Mouse (Mus musculus) hindbrain, embryonic 11.5 days (tissue): ENCODE measurements around the gene Nxnl1. TPM values are rescaled to one million over a fixed set of nuclear protein-coding genes. Genes with fewer than 3 reads are reported as not detected.
A peak's percentile ranks its signal among the peaks of the same experiment; 100 is the strongest.

Experiments used
- ATAC-seq: fragments of 200-750 bp; cut with Nextera tagmentation; 2 replicates; pipeline ENCODE4 v1.8.0; 2017; ENCODE audit warnings: mild to moderate bottlenecking, moderate TSS enrichment, moderate library complexity; ENCODE audit not compliant: low FRiP score
- DNase-seq: peaks from one replicate; pipeline ENCODE4 v3.0.0-alpha.2; 2015; ENCODE audit warnings: low spot score
- H3K27ac ChIP-seq: fragments of 300-500 bp; sonication (generic); 2 replicates; pipeline ENCODE4 v1.5.1; 2014; ENCODE audit warnings: mild to moderate bottlenecking, low read depth, low read length
- H3K27me3 ChIP-seq: fragments of 300-500 bp; sonication (generic); 2 replicates; pipeline ENCODE4 v1.6.1; 2014; ENCODE audit warnings: mild to moderate bottlenecking, low read length, moderate library complexity, mixed read lengths; ENCODE audit not compliant: control insufficient read depth, insufficient read depth
- H3K36me3 ChIP-seq: fragments of 300-500 bp; sonication (generic); 2 replicates; pipeline ENCODE4 v1.6.1; 2014; ENCODE audit warnings: mild to moderate bottlenecking, low read length, moderate library complexity, mixed read lengths; ENCODE audit not compliant: control insufficient read depth, insufficient read depth
- H3K4me1 ChIP-seq: fragments of 300-500 bp; sonication (generic); replicated peaks from 2 replicates; pipeline ENCODE4 v1.6.1; 2014; ENCODE audit warnings: low read length, mixed read lengths; ENCODE audit not compliant: control insufficient read depth, insufficient read depth
- H3K4me2 ChIP-seq: fragments of 300-500 bp; sonication (generic); replicated peaks from 2 replicates; pipeline ENCODE4 v1.6.1; 2014; ENCODE audit warnings: mild to moderate bottlenecking, low read depth, low read length
- H3K4me3 ChIP-seq: fragments of 300-500 bp; sonication (generic); 2 replicates; pipeline ENCODE4 v1.5.1; 2014; ENCODE audit warnings: low read depth, low read length
- H3K9ac ChIP-seq: fragments of 300-500 bp; sonication (generic); 2 replicates; pipeline ENCODE4 v1.6.1; 2014; ENCODE audit warnings: low read depth, low read length
- H3K9me3 ChIP-seq: fragments of 300-500 bp; sonication (generic); 2 replicates; pipeline ENCODE4 v1.6.1; 2016; ENCODE audit warnings: low read length; ENCODE audit not compliant: control insufficient read depth
- WGBS: fragments of 180-500 bp; shearing (Covaris S2); extraction: QIAGEN DNeasy Blood & Tissue Kit; methylation state at CpG from one replicate; pipeline ENCODE4 v1.1.7; 2014; 5-methylcytosine and 5-hydroxymethylcytosine counted together
- polyA plus RNA-seq: library from polyadenylated mRNA; unstranded; fragments of >200 nt; fragmentation: Nextera tagmentation; extraction: Ambion mirVana; gene quantifications from 2 replicates; pipeline ENCODE4 v1.2.1, GENCODE M21; 2014

Nxnl1 gene
- polyA plus RNA-seq, 1 experiment from 2014 or later, result not detected

DNA sequence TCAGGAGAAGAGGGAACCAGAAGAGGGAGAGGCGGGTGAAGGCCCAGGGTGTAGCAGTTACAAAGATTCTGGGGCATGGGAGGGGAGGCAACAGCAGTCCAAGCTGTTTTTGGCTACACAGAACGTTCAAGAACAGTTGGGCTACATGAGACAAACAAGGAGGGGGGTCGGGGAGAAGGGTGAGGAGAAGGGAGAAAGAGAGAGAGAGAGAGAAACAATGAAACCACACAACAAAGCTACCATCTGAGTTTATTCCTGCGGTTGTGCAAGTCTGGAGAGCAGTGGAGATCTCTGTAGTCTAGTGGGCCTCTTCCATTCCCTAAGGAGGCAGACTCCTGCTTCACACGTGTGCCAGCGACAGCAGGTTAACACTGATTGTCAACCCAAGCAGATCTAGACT lies 12.4 kb downstream of the Nxnl1 start:
- H3K4me3 ChIP-seq, result no peak overlapping the region
- H3K4me1 ChIP-seq, result no peaks in the 10 kb centered on the region; the same call in 1 of the 2 replicates
- no peak overlapping the region for H3K4me2 ChIP-seq
- DNase-seq, result no peak
- H3K27me3 ChIP-seq, result peaks cover 36% of the 10 kb centered on the region
- no peak for ATAC-seq
- no peaks in the 10 kb centered on the region for H3K9me3 ChIP-seq
- H3K27ac ChIP-seq, result no peak overlapping the region
- no peak overlapping the region for H3K9ac ChIP-seq
- 80% methylated on average over 6 of the region's 6 CpGs for WGBS
- no peaks in the 10 kb centered on the region for H3K36me3 ChIP-seq

DNA sequence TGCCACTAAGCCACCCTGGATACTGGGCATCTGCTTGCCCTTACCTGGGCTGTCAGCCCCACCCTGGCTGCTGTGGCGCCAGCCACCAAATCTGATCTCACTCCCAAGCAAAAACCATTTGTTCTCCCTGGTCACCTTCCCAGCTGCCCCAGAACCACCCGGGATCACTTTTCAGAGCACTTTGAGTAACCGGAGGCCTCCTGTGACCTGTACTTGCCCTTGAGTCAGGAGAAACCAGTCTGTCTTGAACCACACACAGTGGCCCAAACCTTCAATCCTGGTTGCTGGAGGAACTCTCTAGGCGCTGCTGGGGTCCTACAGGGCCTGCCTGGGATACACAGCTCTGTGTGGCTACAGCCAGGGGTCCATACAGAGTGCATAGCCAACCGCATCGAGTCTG lies 13.6 kb downstream of the Nxnl1 start:
- Histone ChIP-seq H3K9ac (no peak overlapping the region), H3K9me3 (no peaks in the 10 kb centered on the region), H3K4me3 (no peak overlapping the region), H3K36me3 (no peaks in the 10 kb centered on the region), H3K4me1 (no peaks in the 10 kb centered on the region), H3K4me2 (no peak overlapping the region), H3K27ac (no peak overlapping the region), H3K27me3 (peaks cover 24% of the 10 kb centered on the region)
- ATAC-seq (no peak), DNase-seq (no peak)
- 69% methylated on average over 6 of the region's 6 CpGs for WGBS

DNA sequence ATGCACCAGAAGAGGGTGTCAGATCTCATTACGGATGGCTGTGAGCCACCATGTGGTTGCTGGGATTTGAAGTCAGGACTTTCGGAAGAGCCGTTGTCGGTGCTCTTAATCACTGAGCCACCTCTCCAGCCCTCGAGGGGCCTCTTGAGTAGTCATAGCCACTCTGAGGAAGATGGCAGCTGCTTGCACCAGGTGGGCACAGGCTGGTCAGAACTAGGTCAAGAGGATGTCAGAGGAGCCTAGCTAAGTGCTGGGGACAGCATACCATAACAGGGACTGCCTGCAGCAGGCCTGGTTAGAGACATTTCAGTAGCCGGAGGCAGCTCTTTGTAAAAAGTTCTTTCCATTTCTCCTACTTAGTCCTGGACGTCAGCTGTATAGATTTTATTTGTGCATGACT lies 15.6 kb downstream of the Nxnl1 start:
- no peak overlapping the region for H3K9ac ChIP-seq

DNA sequence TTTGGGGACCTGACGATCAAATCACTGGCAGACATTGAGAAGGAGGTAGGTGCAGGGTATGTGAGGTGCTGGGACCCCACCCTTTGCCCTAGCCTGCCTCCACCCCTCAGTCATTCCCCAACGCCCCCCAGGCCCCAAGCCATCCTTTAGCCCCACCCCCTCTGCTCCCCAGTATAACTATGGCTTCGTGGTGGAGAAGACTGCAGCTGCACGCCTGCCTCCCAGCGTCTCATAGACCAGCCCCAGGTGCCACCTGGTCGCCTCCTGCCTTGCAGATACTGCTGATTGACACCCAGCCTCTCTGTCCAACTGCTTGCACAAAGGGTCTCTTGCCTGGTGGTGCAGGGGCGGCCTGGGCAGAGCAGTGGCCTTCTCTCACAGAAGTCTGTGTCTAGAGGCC lies 18.8 kb downstream of the Nxnl1 start:
- 87% methylated on average over 7 of the region's 7 CpGs for WGBS
- DNase-seq, result no peak
- no peaks in the 10 kb centered on the region for H3K27me3 ChIP-seq
- no peak overlapping the region for H3K4me3 ChIP-seq
- no peak overlapping the region for H3K4me2 ChIP-seq
- H3K36me3 ChIP-seq, result 0 out of 2 replicates have a peak, but pooled peaks cover 6% of the 10 kb centered on the region
- 0 out of 2 replicates have a peak, but pooled peaks cover 2% of the 10 kb centered on the region for H3K4me1 ChIP-seq
- H3K27ac ChIP-seq, result no peak overlapping the region
- no peaks in the 10 kb centered on the region for H3K9me3 ChIP-seq
- no peak overlapping the region for H3K9ac ChIP-seq
- no peak for ATAC-seq

More for the DNA sequence above, 15.6 kb downstream of the Nxnl1 start:
- no peaks in the 10 kb centered on the region for H3K4me1 ChIP-seq
- H3K4me2 ChIP-seq, result no peak overlapping the region
- H3K9me3 ChIP-seq, result no peaks in the 10 kb centered on the region
- H3K27me3 ChIP-seq, result peaks cover 6% of the 10 kb centered on the region
- H3K36me3 ChIP-seq, result 0 out of 2 replicates have a peak, but pooled peaks cover 6% of the 10 kb centered on the region
- DNase-seq (no peak), ATAC-seq (no peak)
- WGBS, result 75% methylated on average over 7 of the region's 7 CpGs
- no peak overlapping the region for H3K27ac ChIP-seq
- no peak overlapping the region for H3K4me3 ChIP-seq

DNA sequence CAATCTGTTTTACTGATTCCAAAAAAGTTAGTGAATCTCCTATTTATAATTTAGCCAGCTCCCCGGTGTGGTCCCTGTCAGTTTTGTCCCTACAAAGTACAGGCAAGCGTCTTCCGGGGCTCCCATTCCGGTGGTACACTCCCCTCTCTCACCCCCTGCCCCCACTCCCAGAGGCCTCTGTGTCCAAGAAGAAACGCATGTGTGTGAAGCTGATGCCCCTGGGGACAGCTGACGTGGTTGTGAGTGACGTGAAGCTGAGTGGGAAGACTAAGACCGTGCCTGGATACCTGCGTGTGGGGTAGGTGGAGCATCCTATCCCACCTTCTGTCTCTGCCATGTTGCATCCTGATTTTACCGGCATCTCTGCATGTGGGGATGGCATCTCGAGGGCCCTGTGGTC lies 21.3 kb downstream of the Nxnl1 start:
- 0 out of 2 replicates have a peak, but pooled peaks cover 2% of the 10 kb centered on the region for H3K4me1 ChIP-seq

DNA sequence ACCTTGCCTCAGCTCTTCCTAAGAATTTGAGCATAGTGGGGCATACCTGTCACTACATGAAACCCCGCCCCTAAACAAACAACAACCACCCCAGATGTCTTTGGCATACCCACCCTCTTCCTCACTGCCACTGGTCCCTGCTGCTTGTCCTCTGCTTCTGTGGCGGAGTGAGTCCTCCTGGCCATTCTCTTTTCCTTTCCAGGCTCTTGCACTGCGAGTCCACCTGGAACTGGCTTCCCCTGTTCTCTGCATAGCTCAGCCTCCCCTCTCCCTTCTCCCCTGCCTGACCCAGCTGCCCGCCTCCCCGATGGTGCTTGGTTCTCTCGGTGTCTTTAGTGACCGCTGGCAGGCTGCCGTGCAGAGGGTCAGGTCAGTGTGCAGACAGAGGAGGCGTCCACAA lies 22.6 kb downstream of the Nxnl1 start:
- no peaks in the 10 kb centered on the region for H3K27me3 ChIP-seq
- no peaks in the 10 kb centered on the region for H3K9me3 ChIP-seq
- ATAC-seq, result no peak
- no peak overlapping the region for H3K27ac ChIP-seq
- 0 out of 2 replicates have a peak, but pooled peaks cover 6% of the 10 kb centered on the region for H3K36me3 ChIP-seq
- no peak overlapping the region; the same call in 1 of the 2 replicates for H3K9ac ChIP-seq
- no peak for DNase-seq
- peak overlapping the region; percentile 88 for H3K4me2 ChIP-seq
- peak overlapping the region; percentile 71; the same call in 1 of the 2 replicates for H3K4me3 ChIP-seq
- WGBS, result 94% methylated on average over 9 of the region's 9 CpGs
- H3K4me1 ChIP-seq, result 0 out of 2 replicates have a peak, but pooled peaks cover 2% of the 10 kb centered on the region

More for the DNA sequence above, 21.3 kb downstream of the Nxnl1 start:
- WGBS, result 90% methylated on average over 11 of the region's 11 CpGs
- Histone ChIP-seq H3K9me3 (no peaks in the 10 kb centered on the region), H3K27me3 (no peaks in the 10 kb centered on the region), H3K27ac (no peak overlapping the region), H3K36me3 (0 out of 2 replicates have a peak, but pooled peaks cover 6% of the 10 kb centered on the region), H3K4me2 (no peak overlapping the region), H3K4me3 (no peak overlapping the region), H3K9ac (no peak overlapping the region)
- no peak for ATAC-seq
- DNase-seq, result no peak

DNA sequence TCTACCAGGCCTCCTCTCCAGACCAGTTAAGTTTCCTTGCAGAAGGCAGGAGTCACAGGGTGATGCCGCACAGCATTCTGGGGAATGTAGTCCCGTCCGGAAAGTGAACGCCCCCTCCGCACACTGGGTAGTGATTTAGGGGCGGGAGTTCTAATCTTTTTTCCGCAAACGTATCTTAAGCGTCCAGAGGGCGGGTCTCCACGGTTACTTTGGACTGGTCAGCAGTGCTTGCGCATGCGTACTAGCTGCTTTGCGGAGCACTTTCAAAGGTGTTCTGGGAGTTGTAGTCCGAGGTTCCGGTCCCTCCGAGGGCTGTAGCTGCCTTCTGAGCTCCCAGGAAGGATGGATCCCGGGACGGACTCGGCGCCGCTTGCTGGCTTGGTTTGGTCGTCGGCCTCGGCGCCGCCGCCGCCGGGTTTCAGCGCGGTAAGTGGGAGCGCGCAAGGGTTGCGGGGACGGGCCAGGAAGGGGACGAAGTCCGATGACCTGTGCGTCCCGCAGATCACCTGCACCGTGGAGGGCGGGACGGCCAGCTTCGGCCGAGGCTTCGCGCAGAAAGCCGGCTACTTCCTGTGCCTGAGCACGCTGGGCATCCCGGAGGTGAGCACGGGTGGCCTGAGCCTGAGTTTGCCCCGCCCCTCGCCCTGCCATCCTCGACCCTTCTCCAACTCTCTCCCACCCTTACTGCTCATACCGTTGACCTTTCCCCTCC lies 23.6 kb downstream of the Nxnl1 start, which contains the start of gene Mvb12a:
TSS of gene Mvb12a (plus strand) at position 291 of the 712 bp plus-strand sequence.
- peak within 1 kb of the TSS; percentile 71 for H3K4me3 ChIP-seq
- DNase-seq (peak; percentile 98), ATAC-seq (peak; percentile 98)
- H3K9me3 ChIP-seq, result no peaks in the 10 kb centered on the region
- peak within 1 kb of the TSS; percentile 88 for H3K4me2 ChIP-seq
- WGBS, result under 1% methylated on average over 55 of the region's 55 CpGs
- H3K36me3 ChIP-seq, result 0 out of 2 replicates have a peak, but pooled peaks cover 6% of the 10 kb centered on the region
- H3K27me3 ChIP-seq, result no peaks in the 10 kb centered on the region
- H3K27ac ChIP-seq, result peak within 1 kb of the TSS; percentile 48
- peak within 1 kb of the TSS; percentile 64 for H3K9ac ChIP-seq
- H3K4me1 ChIP-seq, result 0 out of 2 replicates have a peak, but pooled peaks cover 2% of the 10 kb centered on the region

DNA sequence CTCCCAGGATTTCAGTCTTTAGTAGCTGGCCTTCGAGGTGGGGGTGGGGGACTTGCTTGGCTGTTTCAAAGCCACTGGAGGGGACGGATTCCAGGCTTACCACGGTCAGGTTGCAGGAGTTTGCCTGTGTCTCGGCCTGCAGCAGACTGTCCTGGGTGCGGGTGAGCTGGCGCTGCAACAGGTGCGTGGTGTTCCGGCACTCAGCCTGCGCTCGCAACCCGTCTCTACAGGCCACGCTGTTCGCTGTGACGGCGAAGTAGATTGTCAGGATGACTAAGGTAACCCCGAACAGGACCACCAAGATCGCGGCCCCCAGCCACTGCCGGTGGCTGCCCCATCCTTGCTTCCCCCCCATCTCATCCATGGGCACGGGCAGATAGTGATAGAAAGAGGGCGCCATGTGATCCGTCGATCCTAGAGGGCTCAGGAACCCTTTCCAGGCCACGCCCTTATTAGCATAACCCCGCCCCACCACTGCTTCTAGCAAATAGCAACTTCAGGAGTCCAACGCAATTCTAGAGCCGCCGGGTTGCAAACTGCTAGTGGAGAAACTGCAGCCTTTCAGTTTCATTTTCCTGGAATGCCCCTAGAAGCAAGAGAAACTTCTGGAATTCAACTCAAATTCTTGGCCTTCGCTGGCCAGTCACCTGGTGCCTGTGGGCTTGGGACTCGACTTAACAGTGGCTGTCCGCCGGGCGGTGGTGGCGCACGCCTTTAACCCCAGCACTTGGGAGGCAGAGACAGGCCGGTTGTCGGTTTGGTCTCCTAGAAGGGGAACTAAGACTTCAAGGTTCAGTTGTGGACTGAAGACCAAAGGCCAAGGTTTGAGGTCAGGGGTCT lies 29.2 kb downstream of the Nxnl1 start, which contains the start of gene Bst2:
TSS of gene Bst2 (minus strand) at position 429 of the 840 bp plus-strand sequence.
- Histone ChIP-seq H3K27me3 (peaks cover 4% of the 10 kb centered on the region; the same call in 1 of the 2 replicates), H3K9me3 (no peaks in the 10 kb centered on the region), H3K36me3 (no peaks in the 10 kb centered on the region), H3K4me1 (no peaks in the 10 kb centered on the region; the same call in 1 of the 2 replicates), H3K4me3 (peak within 1 kb of the TSS; percentile 22), H3K4me2 (peak within 1 kb of the TSS; percentile 30), H3K9ac (no peak within 1 kb of the TSS), H3K27ac (no peak within 1 kb of the TSS)
- peak; percentile 80 for DNase-seq
- WGBS, result 3% methylated on average over 37 of the region's 37 CpGs
- peak; percentile 58 for ATAC-seq
